Mouse (Mus musculus): ENCODE measurements around the gene Ube2d1.

Ube2d1 gene

DNA sequence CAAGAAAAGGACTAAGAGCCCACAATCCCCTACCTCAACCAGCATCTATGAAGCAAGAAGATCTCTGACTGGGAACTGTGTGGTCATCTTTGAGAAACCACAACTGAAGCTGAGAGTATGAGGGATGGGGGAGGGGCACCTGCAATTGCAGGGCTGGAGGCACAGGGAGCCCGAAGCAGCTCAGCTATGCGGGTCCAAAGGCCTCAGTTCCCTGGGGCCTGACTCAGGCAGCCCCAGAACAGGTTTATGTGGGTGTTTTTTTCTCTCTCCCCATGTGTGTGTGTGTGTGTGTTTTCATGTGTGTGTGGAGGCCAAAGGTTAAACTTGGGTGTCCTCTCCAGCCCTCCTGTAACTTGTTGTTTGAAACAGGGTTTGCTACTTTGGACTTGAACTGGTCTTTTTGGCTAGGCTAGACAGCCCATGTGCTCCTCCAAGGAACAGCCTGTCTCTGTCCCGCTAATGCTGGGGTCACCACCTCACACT is 6.2 kb upstream of the Ube2d1 start:
- in situ Hi-C loops (cut with MseI, MboI), result no loop called here

DNA sequence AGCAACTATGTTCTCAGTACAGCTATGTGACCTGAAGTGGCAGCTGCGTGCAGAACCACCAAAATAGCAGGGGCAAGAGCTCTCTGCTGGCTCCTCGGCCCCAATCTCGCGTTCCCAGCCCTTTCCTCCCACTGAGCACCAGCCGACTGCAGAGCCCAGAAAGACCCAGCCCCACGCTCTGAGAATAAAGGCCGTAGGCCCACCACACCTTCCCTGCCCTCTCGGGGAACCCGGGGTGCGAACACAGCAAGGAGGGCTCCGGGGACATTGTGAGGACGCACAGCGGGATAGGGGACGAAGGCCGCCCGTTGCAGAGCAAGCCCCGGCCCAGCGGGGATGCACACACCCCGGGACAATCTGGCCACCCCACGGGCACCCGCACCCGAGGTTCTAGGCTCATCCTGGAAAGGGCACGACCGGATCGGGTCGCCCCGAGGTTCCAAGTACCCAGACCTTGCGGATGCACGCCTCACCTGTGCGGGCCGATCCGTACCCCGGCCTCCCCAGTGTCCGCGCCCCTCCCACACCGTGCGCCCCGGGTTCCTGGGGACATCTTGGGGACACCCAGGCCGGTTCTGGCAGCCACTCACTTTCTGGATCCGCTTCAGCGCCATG is 444 bp downstream of the Ube2d1 start:
- in situ Hi-C loops (cut with MseI, MboI), result no loop called here

DNA sequence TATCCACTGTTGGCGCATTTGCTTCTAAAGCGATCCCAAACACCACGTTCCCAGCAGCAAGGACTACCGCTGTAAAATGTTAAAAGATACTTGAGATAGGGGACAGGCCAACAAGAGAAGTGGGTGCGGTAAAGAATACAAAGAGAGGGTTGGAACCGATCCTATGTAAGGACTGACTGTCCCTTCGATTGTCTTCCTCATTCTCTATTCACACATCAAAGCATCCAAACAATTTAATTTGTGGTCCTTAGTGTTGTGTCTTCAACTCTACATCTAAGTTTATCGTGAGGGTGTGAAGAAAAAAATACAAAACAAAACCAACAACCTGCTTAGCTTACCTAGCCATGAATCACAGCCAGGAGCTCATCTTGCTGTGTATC is 941 bp downstream of the Ube2d1 start:
- in situ Hi-C loops (cut with MseI, MboI), result no loop called here

DNA sequence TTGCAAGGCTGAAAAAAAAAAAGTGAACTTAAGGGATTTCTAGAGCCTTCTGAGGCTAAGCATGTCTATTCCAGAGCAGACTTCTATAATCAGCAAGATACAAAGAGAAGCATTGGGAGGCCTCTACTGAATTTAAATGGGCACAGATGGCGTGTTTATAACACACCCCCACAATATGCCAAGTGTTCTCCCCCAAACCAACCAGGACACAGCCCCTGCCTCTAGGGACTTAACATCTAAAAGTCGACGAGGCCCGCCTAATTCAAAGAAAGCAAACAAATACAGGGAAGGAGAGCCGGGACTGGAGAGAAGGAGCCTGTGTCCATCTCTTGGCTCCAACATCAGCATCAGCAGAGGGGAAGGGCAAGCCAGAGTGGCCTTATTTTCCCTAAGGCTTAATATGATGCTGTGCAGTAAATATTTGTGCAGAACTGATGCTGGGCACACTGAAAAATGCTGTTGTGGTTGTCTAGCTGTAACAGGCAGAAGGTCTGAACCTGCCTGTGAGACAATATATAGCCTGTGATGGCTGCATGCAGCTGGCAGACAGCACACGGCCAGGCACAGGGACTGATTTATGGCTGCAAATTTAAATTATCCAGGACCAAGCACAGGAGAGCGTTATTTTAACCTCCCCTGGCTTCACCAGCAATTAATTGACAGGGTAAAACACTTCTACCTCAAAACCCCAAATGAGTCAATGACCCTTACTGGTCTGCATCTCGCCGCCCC is 11.9 kb downstream of the Ube2d1 start:
- in situ Hi-C loops (cut with MseI, MboI), result no loop called here

DNA sequence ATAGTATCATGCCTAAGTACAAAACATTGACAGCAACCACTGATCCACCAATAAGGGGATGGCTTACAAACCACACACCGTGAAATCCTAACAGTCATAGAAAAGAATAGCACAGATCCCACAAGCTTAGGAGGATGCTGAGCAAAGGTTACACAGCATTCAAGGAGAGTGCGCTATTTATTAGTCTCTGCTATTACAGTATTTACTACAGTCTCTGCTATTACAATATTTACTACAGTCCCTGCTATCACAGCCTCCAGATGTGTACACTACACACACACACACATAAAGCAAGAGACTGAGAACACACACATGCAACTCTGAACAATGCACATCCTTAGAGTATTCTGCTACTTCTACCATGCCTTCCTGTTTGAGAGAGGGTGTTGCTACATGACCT is 17.1 kb downstream of the Ube2d1 start:
- in situ Hi-C loops (cut with MseI, MboI), result no loop called here

DNA sequence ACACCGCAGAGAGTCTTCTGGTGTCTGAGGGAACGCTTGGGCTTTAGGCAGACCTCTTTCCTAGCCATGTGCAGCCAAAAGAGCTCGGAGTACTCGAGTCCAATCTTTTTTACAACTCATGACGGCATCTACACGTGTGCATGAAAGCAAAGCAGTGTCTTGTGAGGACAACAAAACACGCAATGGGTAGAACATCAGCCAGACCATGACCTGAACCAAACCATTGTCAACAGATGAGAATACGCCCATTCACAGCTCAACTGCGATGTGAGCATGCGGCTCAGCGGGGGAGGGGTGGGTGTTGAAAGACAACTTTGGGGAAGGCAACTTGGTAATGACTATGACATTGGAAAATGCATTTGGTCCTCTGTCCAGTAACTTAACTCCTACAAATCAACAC is 17.6 kb downstream of the Ube2d1 start:
- in situ Hi-C loops (cut with MseI, MboI), result no loop called here

DNA sequence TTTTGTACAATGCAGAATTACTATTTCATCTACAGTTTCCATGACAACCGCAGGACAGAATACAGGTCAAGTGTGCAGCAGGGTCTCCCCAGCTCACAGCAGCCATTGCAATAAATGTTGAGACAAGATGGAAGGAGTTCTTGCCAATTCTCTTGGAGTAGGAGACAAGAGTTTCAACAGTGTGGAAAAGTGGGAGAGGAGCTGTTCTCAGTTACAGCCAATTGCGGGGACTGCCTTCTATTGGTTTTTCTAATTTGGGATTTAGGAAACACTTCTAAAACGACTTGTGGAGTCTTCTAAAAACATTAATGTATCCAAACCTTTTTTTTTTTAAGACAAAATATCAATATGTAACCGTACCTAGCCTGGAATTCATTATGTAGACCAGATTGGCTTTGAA is 20.0 kb downstream of the Ube2d1 start:
- in situ Hi-C loops (cut with MseI, MboI), result no loop called here

DNA sequence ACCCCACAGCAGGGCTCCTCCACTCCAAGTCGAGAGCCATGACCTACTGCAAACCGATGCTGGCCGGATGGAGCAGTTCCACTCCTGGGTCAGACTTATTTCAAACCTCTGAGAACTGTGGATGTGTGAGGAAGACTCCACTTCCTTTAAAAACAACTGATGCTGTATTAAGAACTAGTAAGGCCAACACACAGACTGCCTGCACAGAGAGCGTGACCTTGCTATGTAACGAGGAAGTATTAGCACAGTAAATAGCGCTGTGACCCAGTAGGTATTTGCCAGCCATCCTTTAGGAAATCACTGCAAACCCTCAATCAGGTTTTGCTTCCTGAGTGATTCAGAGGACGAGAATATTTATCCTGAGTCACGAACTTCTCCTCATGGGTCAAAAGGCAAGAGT is 23.4 kb downstream of the Ube2d1 start:
- in situ Hi-C loops (cut with MseI, MboI), result no loop called here

DNA sequence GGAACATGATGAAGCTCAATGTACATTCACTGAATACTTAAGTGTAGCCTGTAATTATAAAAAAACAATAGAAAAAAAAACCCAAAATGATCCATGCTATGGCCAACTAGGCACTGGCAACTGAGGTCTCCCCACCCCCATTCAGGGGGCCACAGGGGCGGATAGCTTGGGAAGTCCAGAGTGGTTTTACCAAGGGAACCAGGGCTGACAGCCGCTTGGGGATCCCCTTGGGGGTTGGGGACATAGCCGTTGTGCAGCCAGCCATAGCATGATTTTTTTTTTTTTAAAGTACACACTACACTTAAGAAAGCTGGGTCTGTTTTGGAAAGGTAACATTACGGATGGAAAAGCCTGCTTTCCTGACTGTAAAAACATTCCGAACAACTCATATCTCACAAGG is 26.1 kb downstream of the Ube2d1 start:
- in situ Hi-C loops (cut with MseI, MboI), result no loop called here

DNA sequence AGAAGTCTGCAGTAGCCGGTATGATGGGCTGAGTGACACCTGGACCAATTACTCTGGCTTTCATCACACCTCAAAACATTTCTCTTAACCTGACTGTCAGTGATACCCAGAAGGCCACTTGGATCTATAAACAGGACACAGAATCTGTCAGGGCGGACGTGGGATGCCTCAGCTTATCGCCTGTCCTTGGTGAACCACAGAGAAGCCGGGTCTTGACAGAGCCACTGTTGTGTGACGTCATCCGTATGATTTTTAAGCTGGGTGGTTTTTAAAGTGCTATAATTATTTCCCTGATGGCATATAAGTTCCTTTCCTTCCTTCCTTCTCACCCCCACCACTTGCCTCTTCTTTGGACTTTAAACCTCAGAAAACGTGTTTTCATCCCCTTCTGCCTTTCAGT is 26.5 kb downstream of the Ube2d1 start:
- in situ Hi-C loops (cut with MseI, MboI), result no loop called here

DNA sequence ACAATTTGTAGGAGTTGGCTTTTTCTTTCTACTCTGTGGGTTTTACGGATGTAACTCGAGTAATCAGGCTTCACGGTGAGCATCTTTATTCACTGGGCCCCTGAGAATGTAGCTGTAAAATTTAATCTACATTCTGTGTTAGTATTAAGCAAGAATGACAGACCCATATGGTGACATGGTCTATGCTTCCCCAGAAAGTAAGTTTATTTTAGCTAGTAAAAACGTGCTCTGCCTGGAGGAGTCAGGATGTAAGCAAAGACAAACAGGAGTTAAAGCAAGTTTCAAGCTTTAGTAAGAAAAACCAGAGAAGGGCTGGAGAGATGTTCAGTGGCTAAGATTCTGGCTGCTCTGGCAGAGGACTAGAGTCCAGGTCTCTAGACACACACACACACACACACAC is 31.9 kb downstream of the Ube2d1 start:
- in situ Hi-C loops (cut with MseI, MboI), result no loop called here

DNA sequence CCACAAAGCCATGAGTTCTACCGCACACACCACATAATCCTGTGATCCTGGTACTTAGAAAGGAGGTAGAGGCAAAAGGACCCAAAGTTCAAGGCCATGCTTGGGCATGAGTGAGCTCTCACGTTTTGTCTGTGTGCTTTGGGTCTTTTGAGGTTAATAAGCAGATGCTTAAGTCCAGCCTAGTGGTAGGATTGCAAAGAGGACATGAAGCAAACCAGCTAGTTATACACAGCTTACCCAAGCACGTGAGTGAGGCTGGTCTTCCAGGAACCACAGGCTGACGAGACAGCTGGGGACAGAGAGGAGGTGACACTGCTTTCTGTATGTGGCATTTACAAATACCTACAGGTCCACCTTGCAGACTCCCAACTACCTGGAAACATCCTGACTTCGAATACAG is 32.6 kb downstream of the Ube2d1 start:
- in situ Hi-C loops (cut with MseI, MboI), result no loop called here

DNA sequence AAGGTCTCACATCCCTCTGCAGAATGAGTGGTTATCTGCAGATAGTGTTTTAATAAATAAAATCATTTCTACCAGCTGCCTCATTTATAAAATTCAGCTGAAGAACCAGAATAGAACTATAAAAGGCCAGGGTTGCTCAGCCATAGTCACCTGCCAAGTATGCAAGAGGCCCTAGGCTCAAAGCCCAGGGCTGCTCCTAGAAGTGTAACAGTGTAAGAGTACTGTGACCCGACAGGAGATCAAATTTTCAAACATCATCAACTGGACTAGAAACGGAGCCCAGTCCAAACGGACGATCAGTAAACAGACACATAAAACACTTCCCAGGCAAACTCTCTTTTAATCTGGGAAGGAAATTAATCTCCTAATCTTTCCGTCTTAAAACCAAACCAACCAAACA is 33.2 kb downstream of the Ube2d1 start:
- in situ Hi-C loops (cut with MseI, MboI), result no loop called here

DNA sequence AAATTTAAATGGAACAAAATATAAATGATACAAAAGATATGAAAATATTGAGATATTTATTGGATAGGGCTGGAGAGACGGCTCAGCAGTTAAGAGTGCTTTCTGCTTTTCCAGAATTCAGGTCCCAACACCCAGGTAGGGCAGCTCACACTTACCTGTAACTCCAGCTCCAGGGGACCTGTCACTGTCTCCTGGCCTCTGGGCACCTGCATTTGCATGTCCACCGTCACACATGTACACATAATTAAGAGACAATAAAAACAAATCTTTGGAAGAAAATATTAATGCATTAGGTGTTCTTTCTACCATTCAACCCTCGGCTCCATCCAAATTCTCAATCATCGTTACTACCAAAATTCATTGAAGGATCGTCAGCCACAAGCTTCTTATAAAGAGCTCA is 33.8 kb downstream of the Ube2d1 start:
- in situ Hi-C loops (cut with MseI, MboI), result no loop called here

DNA sequence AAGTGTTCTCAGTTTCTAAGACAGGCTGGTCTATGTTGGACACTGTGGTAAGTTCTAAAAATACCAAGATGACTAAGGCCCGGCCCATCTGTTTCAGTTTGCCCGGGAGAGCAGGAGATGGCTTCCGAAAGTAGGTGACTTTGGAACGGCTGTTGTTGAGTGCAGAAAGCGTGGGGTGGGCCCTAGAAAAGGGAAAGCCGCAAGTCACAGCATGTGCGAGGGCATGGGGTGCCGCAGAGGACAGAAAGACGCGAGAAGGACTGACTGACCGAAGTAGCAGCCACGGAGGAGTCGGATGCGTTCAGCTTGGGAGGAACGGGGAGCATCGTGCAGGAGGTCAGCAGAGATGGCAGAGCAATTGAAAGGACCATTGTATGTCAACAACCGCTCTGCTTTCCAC is 34.6 kb downstream of the Ube2d1 start:
- in situ Hi-C loops (cut with MseI, MboI), result no loop called here

DNA sequence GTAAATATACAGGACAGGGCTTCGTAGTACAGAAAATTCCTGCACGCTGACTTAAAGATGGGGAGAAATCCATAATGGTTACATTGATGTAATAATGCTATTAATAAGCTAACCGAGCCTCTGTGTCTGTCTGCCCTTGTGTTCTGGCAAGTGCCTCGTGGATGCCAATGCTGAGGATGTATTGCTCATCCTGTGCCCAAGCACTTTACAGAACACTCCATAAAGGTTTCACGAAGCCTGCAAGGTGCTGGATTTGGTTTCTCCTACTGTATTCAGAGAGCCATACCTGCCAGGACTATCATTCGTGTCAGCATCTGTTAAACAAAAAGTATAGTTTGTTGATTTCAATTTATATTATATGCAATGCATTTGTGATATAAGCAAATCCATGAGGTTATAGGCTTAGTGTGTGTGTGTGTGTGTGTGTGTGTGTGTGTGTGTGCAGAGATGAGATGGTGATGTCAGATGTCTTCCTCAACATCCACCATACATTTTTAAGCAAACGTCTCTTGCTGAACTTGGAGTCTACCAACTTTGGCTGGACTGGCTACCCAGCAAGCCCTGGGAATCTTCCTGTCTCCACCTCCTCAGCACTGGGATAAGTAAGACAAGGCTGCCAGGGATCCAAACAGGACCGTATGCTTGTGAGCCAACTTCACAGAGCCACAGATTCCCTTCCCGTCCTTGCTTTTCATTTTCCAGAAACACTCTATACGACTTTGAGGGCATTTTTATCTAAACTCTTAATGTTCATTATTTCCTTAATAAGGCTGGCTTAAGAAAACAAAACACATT is 35.8 kb downstream of the Ube2d1 start:
- in situ Hi-C loops (cut with MseI, MboI), result no loop called here

DNA sequence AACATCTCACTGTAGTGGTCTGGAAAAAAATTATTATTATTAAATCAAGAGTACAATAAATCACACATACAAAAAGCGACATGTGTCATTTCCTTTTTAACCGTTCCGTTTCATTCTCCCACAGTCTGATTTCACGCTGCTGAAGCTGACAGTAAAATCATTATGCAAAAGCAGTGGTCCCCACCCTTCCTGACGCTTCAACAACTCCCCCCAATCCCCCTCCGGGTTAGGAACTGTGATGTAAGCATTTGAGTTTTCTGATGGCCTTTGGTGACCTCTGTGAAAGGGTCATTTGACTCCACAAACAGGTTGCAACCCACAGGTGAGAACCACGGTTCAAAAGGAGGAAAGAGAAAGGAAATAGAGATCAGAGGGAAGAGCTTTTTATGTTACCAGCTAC is 38.1 kb downstream of the Ube2d1 start:
- in situ Hi-C loops (cut with MseI, MboI), result no loop called here

DNA sequence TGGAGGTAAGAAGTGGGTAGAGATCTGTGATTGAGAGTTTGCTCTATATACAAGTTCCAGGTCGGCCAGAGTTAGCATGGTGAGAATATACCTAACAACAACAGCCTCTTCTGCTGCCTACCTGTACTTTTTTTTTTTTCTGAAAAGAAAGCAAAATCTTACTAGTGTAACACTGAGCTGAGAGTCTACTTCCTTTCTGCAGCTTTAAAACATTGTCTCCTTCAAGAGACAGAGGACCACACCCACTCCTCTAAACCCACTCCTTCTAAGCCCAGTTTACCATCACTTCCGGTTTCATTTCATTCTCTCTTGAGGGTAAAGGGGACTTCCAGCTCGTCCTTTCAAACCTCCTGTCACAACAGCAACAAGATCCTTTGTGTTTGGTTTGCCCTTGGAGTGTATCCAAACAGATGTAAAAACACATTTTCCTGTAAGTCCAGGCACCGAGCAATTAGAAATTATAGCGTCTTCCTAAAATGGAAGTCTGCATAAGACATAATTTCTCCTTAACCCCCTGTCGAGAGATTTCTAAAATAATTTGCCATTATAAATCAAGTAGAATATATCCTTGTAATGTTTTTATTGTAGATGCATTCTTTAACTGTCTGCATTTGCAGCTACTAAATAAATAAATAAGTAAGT is 45.5 kb downstream of the Ube2d1 start:
- in situ Hi-C loops (cut with MseI, MboI), result no loop called here

DNA sequence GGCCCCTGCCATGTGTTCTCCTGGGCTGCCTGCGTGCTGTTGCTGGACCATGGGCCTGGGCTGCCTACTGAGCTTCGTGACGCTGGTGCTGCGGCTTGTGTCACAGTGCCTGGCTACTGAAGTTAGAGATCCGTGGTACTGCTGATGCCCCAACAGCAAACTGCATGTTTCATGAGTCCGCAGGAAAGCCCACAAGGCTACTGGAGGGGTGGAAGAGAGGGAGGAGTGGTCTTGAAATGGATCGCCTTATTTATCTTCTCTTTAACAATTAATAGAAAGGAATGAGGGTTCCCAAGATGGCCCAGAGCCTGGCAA is 46.9 kb downstream of the Ube2d1 start, which contains the start of gene Tfam:
Gene Tfam, minus strand, starts transcription at position 41 of the 315 bp plus-strand sequence.
- in situ Hi-C loops (cut with MseI, MboI), result no loop called here

DNA sequence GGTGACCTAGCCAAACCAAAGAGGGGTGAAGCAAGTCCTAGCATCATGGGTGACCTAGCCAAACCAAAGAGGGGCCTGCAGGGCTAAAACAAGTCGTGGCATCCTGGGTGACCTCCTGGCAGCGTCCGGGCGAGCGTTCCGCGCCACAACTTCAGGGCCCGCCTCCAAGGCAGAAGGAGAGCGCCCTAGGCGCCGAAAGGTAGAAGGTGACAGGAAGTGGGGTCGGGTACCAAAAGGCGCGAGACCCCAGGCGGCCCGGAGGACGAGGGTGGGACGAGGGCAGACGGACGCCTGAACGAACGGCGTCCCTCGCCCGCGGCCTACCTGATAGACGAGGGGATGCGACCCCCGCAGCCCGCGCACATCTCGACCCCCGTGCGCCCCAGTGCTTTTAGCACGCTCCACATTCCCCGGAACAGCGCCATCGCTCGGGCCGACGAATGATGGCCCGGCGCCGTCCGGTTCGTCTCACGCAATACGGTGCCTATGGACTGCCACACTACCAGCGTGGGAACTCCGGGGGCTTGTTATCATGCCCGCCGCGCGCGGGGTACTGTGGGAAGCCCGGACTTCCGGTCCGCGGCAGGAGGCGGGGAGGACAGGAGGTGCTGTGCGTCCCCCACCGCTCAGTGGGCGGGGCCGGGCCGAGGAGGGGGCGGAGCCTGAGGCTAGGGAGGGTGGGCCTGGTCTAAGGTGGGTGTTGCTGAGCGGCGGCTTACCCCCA is 47.4 kb downstream of the Ube2d1 start:
- in situ Hi-C loops (cut with MseI, MboI), result no loop called here

DNA sequence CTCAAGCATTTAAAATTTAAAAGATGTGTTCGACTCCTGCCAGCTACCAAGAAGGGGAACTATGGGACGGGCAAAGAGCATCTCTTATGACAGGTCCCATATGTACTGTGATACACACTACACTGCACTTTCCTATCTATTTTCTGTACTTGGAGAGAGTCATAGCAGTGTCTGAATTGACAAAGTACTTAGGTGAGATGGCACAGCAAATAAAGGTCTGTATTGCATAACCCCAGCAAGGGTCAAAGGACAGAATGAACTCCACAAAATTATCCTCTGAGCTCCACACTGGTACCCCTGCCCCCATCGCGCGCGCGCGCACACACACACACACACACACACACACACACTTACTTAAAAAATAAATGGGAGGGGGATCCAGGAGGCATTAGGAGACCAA is 51.0 kb downstream of the Ube2d1 start:
- in situ Hi-C loops (cut with MseI, MboI), result no loop called here

DNA sequence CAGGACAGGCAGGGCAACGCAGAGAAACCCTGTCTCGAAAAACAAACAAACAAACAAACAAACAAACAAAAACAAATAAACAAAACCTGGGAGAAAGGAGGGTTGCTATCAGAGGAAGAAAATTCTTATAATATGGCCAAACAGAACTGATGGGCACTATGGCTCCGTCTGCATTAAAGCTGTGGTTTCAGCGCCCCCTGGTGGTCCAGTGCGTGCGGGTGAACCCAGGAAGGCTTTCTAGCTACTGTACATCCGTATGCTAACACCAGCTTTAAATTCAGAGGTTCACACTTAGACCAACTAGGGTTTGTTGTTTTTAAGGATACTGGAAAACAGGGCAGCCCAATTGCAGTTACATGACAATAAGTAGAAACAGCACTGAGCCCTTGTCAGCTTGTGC is 59.2 kb downstream of the Ube2d1 start:
- in situ Hi-C loops (cut with MseI, MboI), result loop anchor here in 1 of 2 experiments (10.0 kb wide), 1 partner anchor 131 kb away; no protein-coding TSS in a partner anchor

All from mouse trophoblast stem cell (cell line).